In genomic region chr19:5069486-5069885, GRCm38 (mm10) we compare ENCODE assay signal across 11 mouse cellular contexts. TPM values are rescaled to one million over a fixed set of nuclear protein-coding genes. Genes with fewer than 3 reads are reported as not detected.
A peak's percentile ranks its signal among the peaks of the same experiment; 100 is the strongest.
DNase-seq lines count a peak whose midpoint lies in the region; ATAC-seq lines count a peak whose summit lies in the region.
"Had no signal": no experiment of that assay in that cellular context is flagged by ENCODE, and none has a peak within 500 bp of the region (broad histone marks: within the 10 kb centered on the region; RNA-seq: fewer than 3 reads in every experiment).

No protein-coding gene starts in this region.

- WGBS in heart, embryonic 14.5 days = 80% methylated on average over 5 of the region's 5 CpGs
- 71% methylated on average over 5 of the region's 5 CpGs for WGBS in neural tube, embryonic 11.5 days
- WGBS in limb, embryonic 10.5 days = 74% methylated on average over 5 of the region's 5 CpGs

- H3K9ac ChIP-seq in heart, embryonic 14.5 days (ENCODE audit: low read length) = no peak overlapping the region
- no peak overlapping the region for H3K9ac ChIP-seq in neural tube, embryonic 11.5 days (ENCODE audit: low read length)

- ATAC-seq in heart, embryonic 14.5 days (ENCODE audit: insufficient number of reproducible peaks, insufficient read depth, low FRiP score, low read depth) = no peak
- no peak for ATAC-seq in neural tube, embryonic 11.5 days (ENCODE audit: insufficient read depth, low FRiP score, low TSS enrichment)
- no peak for ATAC-seq in erythroid progenitor cell, adult 5-6 weeks (replicated peaks; ENCODE audit: low FRiP score, poor library complexity, severe bottlenecking)

- H3K9me3 ChIP-seq in heart, embryonic 14.5 days (ENCODE audit: control insufficient read depth, low read length) = no peaks in the 10 kb centered on the region
- no peaks in the 10 kb centered on the region for H3K9me3 ChIP-seq in neural tube, embryonic 11.5 days (ENCODE audit: control insufficient read depth, low read length)
- H3K9me3 ChIP-seq in limb, embryonic 10.5 days (replicated peaks) = no peaks in the 10 kb centered on the region

- H3K27ac ChIP-seq in heart, embryonic 14.5 days (replicated peaks in 1 of 2; ENCODE audit: control insufficient read depth in 1 of 2, insufficient read depth in 1 of 2, low read depth in 2 of 2, low read length in 2 of 2) = no peak overlapping the region
- H3K27ac ChIP-seq in neural tube, embryonic 11.5 days (ENCODE audit: low read depth, low read length) = no peak overlapping the region
- H3K27ac ChIP-seq in limb, embryonic 10.5 days = peak overlapping the region; percentile 98

- peaks cover 28 to 37% of the 10 kb centered on the region in 2 experiments for H3K4me1 ChIP-seq in heart, embryonic 14.5 days (ENCODE audit: control insufficient read depth in 2 of 2, insufficient read depth in 2 of 2, low read length in 2 of 2)
- H3K4me1 ChIP-seq in neural tube, embryonic 11.5 days (ENCODE audit: control insufficient read depth, insufficient read depth, low read length) = peaks cover 33% of the 10 kb centered on the region
- H3K4me1 ChIP-seq in limb, embryonic 10.5 days = peaks cover 84% of the 10 kb centered on the region

- H3K4me2 ChIP-seq in heart, embryonic 14.5 days (ENCODE audit: low read length) = peak overlapping the region; percentile 96; the same call in 1 of the 2 replicates
- peak overlapping the region; percentile 74 for H3K4me2 ChIP-seq in neural tube, embryonic 11.5 days (ENCODE audit: low read depth)

- no peak overlapping the region for H3K4me3 ChIP-seq in heart, embryonic 14.5 days (ENCODE audit: control insufficient read depth in 1 of 2, insufficient read depth in 1 of 2, low read depth in 1 of 2, low read length in 2 of 2)
- no peak overlapping the region for H3K4me3 ChIP-seq in neural tube, embryonic 11.5 days (ENCODE audit: low read depth, low read length)
- peak overlapping the region; percentile 67 for H3K4me3 ChIP-seq in limb, embryonic 10.5 days

- no peak for DNase-seq in heart, postnatal 10 days
- DNase-seq in neural tube, embryonic 11.5 days (ENCODE audit: low spot score) = no peak
- no peak for DNase-seq in neural tube, embryonic 10.5 days (ENCODE audit: extremely low spot score, low spot score)
- DNase-seq in limb, embryonic 10.5 days (ENCODE audit: low spot score) = no peak
- DNase-seq in ovary, postnatal 14 days (ENCODE audit: low spot score) = no peak
- no peak for DNase-seq in spleen, postnatal 4 days (ENCODE audit: low spot score in 2 of 2)
- DNase-seq: cerebellum, adult 18-20 months; kidney, adult 8-10 months; spleen, adult 18-20 months had no signal

- H3K27me3 ChIP-seq in heart, embryonic 14.5 days (ENCODE audit: control insufficient read depth, insufficient read depth, low read length) = peaks cover 12% of the 10 kb centered on the region
- H3K27me3 ChIP-seq in neural tube, embryonic 11.5 days (ENCODE audit: control insufficient read depth, insufficient read depth, low read length) = peaks cover 35% of the 10 kb centered on the region
- H3K27me3 ChIP-seq in limb, embryonic 10.5 days (ENCODE audit: low read depth, poor library complexity, severe bottlenecking) = 0 out of 2 replicates have a peak, but pooled peaks cover 17% of the 10 kb centered on the region

- no peaks in the 10 kb centered on the region for H3K36me3 ChIP-seq in heart, embryonic 14.5 days (ENCODE audit: control insufficient read depth, insufficient read depth, low read length)
- no peaks in the 10 kb centered on the region for H3K36me3 ChIP-seq in neural tube, embryonic 11.5 days (ENCODE audit: control insufficient read depth, insufficient read depth, low read length)
- no peaks in the 10 kb centered on the region for H3K36me3 ChIP-seq in limb, embryonic 10.5 days

- intact Hi-C loops in heart, postnatal 10 days (cut with DNase I) = no loop called here

RNA-seq across cellular contexts. Expression of gene Cd248, which starts 1.6 kb away (rescaled TPM):
- polyA plus RNA-seq in heart, embryonic 14.5 days (2014; fragmentation: Nextera tagmentation; extraction: Ambion mirVana) = 15.3 and 16.8 TPM in 2 replicates
- 10 to 100 TPM; 33.8 to 39.7 TPM for total RNA-seq in heart, postnatal 10 days (2021)
- polyA plus RNA-seq in neural tube, embryonic 11.5 days (2014; fragmentation: Nextera tagmentation; extraction: Ambion mirVana) = 30.1 and 34.7 TPM in 2 replicates
- 37.1 and 42.5 TPM in 2 replicates for polyA plus RNA-seq in limb, embryonic 10.5 days (2016; fragmentation: Nextera tagmentation; extraction: Ambion mirVana)
- not detected in 2 replicates for total RNA-seq in erythroid progenitor cell, adult 5-6 weeks (2015; ENCODE audit: low replicate concordance)
- total RNA-seq in erythroid progenitor cell, adult 5-6 weeks (2017; ENCODE audit: low replicate concordance) = not detected in 2 replicates

RNA-seq across cellular contexts. Expression of gene Tmem151a, which starts 15.8 kb away (rescaled TPM):
- polyA plus RNA-seq in heart, embryonic 14.5 days (2014; fragmentation: Nextera tagmentation; extraction: Ambion mirVana) = 3.7 and 3.9 TPM in 2 replicates
- total RNA-seq in heart, postnatal 10 days (2021) = 1 to 10 TPM; 3.3 to 3.5 TPM
- polyA plus RNA-seq in neural tube, embryonic 11.5 days (2014; fragmentation: Nextera tagmentation; extraction: Ambion mirVana) = 1.8 and 2.0 TPM in 2 replicates
- polyA plus RNA-seq in limb, embryonic 10.5 days (2016; fragmentation: Nextera tagmentation; extraction: Ambion mirVana) = 2.4 and 2.5 TPM in 2 replicates
- not detected in 2 replicates for total RNA-seq in erythroid progenitor cell, adult 5-6 weeks (2015; ENCODE audit: low replicate concordance)
- total RNA-seq in erythroid progenitor cell, adult 5-6 weeks (2017; ENCODE audit: low replicate concordance) = not detected in 2 replicates

RNA-seq across cellular contexts. Expression of gene Yif1a, which starts 18.9 kb away (rescaled TPM):
- polyA plus RNA-seq in heart, embryonic 14.5 days (2014; fragmentation: Nextera tagmentation; extraction: Ambion mirVana) = 112 and 122 TPM in 2 replicates
- total RNA-seq in heart, postnatal 10 days (2021) = 10 to 100 TPM; 72.8 to 78.3 TPM
- 80.4 and 88.0 TPM in 2 replicates for polyA plus RNA-seq in neural tube, embryonic 11.5 days (2014; fragmentation: Nextera tagmentation; extraction: Ambion mirVana)
- 65.4 and 78.0 TPM in 2 replicates for polyA plus RNA-seq in limb, embryonic 10.5 days (2016; fragmentation: Nextera tagmentation; extraction: Ambion mirVana)
- 5.0 and 10.8 TPM in 2 replicates for total RNA-seq in erythroid progenitor cell, adult 5-6 weeks (2015; ENCODE audit: low replicate concordance)
- total RNA-seq in erythroid progenitor cell, adult 5-6 weeks (2017; ENCODE audit: low replicate concordance) = 6.2 TPM in 1 of 2 replicates, not detected in the other

RNA-seq across cellular contexts. Expression of gene Rin1, which starts 19.2 kb away (rescaled TPM):
- polyA plus RNA-seq in heart, embryonic 14.5 days (2014; fragmentation: Nextera tagmentation; extraction: Ambion mirVana) = 1.9 and 2.7 TPM in 2 replicates
- total RNA-seq in heart, postnatal 10 days (2021) = 1 to 10 TPM; 2.1 to 2.4 TPM
- polyA plus RNA-seq in neural tube, embryonic 11.5 days (2014; fragmentation: Nextera tagmentation; extraction: Ambion mirVana) = 1.1 and 2.3 TPM in 2 replicates
- polyA plus RNA-seq in limb, embryonic 10.5 days (2016; fragmentation: Nextera tagmentation; extraction: Ambion mirVana) = 3.1 and 3.5 TPM in 2 replicates
- 0.42 TPM in 1 of 2 replicates, not detected in the other for total RNA-seq in erythroid progenitor cell, adult 5-6 weeks (2015; ENCODE audit: low replicate concordance)
- not detected in 2 replicates for total RNA-seq in erythroid progenitor cell, adult 5-6 weeks (2017; ENCODE audit: low replicate concordance)

RNA-seq across cellular contexts. Expression of gene Brms1, which starts 28.3 kb away (rescaled TPM):
- polyA plus RNA-seq in heart, embryonic 14.5 days (2014; fragmentation: Nextera tagmentation; extraction: Ambion mirVana) = 27.5 and 31.2 TPM in 2 replicates
- total RNA-seq in heart, postnatal 10 days (2021) = 10 to 100 TPM; 13.5 to 15.6 TPM
- 65.5 and 78.9 TPM in 2 replicates for polyA plus RNA-seq in neural tube, embryonic 11.5 days (2014; fragmentation: Nextera tagmentation; extraction: Ambion mirVana)
- polyA plus RNA-seq in limb, embryonic 10.5 days (2016; fragmentation: Nextera tagmentation; extraction: Ambion mirVana) = 74.6 and 84.6 TPM in 2 replicates
- 4.6 and 13.0 TPM in 2 replicates for total RNA-seq in erythroid progenitor cell, adult 5-6 weeks (2015; ENCODE audit: low replicate concordance)
- total RNA-seq in erythroid progenitor cell, adult 5-6 weeks (2017; ENCODE audit: low replicate concordance) = 4.5 and 10.9 TPM in 2 replicates
